ENCODE assay signal across 11 mouse cellular contexts in genomic region chr12:77025431-77025879, GRCm38 (mm10).
DNase-seq lines count a peak whose midpoint lies in the region; ATAC-seq and TF ChIP-seq lines count a peak whose summit lies in the region.
"Had no signal": no experiment of that assay in that cellular context is flagged by ENCODE, and none has a peak within 500 bp of the region (broad histone marks: within the 10 kb centered on the region; RNA-seq: fewer than 3 reads in every experiment).

No protein-coding gene starts in this region.

- H3K27ac ChIP-seq in heart, adult 2 months: no peak overlapping the region
- no peak overlapping the region for H3K27ac ChIP-seq in stomach, postnatal 0 days (replicated peaks)
- no peak overlapping the region for H3K27ac ChIP-seq in intestine, postnatal 0 days (ENCODE audit: low read depth, low read length)
- H3K27ac ChIP-seq: embryonic facial prominence, embryonic 15.5 days; heart, embryonic 13.5 days had no signal

- no peaks in the 10 kb centered on the region for H3K4me1 ChIP-seq in heart, adult 2 months (ENCODE audit: control insufficient read depth, insufficient read depth, low read length)
- H3K4me1 ChIP-seq in stomach, postnatal 0 days (replicated peaks; ENCODE audit: control insufficient read depth, insufficient read depth): no peaks in the 10 kb centered on the region
- H3K4me1 ChIP-seq in intestine, postnatal 0 days (replicated peaks; ENCODE audit: control insufficient read depth, insufficient read depth, low read length): no peaks in the 10 kb centered on the region
- H3K4me1 ChIP-seq: embryonic facial prominence, embryonic 15.5 days had no signal

- no peaks in the 10 kb centered on the region for H3K36me3 ChIP-seq in heart, adult 2 months (ENCODE audit: control insufficient read depth, insufficient read depth, low read length)
- H3K36me3 ChIP-seq in stomach, postnatal 0 days (ENCODE audit: control insufficient read depth, insufficient read depth, low read length): no peaks in the 10 kb centered on the region
- no peaks in the 10 kb centered on the region for H3K36me3 ChIP-seq in intestine, postnatal 0 days (ENCODE audit: control insufficient read depth, insufficient read depth)
- H3K36me3 ChIP-seq: embryonic facial prominence, embryonic 15.5 days; heart, embryonic 13.5 days had no signal

- no peak overlapping the region for H3K9ac ChIP-seq in heart, adult 2 months (ENCODE audit: low read depth, low read length)
- no peak overlapping the region for H3K9ac ChIP-seq in stomach, postnatal 0 days (ENCODE audit: low read length)
- H3K9ac ChIP-seq in intestine, postnatal 0 days (ENCODE audit: low read depth, low read length): no peak overlapping the region
- H3K9ac ChIP-seq: embryonic facial prominence, embryonic 15.5 days; heart, embryonic 13.5 days had no signal

- no peaks in the 10 kb centered on the region; the same call in 1 of the 2 replicates for H3K27me3 ChIP-seq in heart, adult 2 months (ENCODE audit: control insufficient read depth, insufficient read depth, low read length)
- H3K27me3 ChIP-seq in stomach, postnatal 0 days (ENCODE audit: control insufficient read depth, insufficient read depth, low read length): no peaks in the 10 kb centered on the region
- H3K27me3 ChIP-seq in intestine, postnatal 0 days (replicated peaks; ENCODE audit: control insufficient read depth, insufficient read depth, low read length): no peaks in the 10 kb centered on the region; the same call in 1 of the 2 replicates
- H3K27me3 ChIP-seq: embryonic facial prominence, embryonic 15.5 days had no signal

- TF ChIP-seq EP300 in heart, adult 2 months (IDR thresholded peaks at IDR 0.05; ENCODE audit: insufficient read depth, low read depth, low read length): no peak
- no peak for TF ChIP-seq EP300 in stomach, postnatal 0 days (optimal IDR thresholded peaks at IDR 0.05)

- no peak for DNase-seq in heart, adult 2 months
- DNase-seq in heart, postnatal 14 days: no peak
- DNase-seq in ovary, postnatal 36 days (ENCODE audit: low spot score): peak; percentile 19
- DNase-seq in ovary, postnatal 14 days (ENCODE audit: low spot score): no peak
- peak; percentile 36 to 45 for DNase-seq in left cerebral cortex, postnatal 36 days (ENCODE audit: low spot score in 2 of 2)
- DNase-seq in stomach, postnatal 0 days (ENCODE audit: low spot score): no peak

- no peak overlapping the region for H3K4me3 ChIP-seq in heart, adult 2 months
- H3K4me3 ChIP-seq in stomach, postnatal 0 days (ENCODE audit: low read depth, low read length): no peak overlapping the region
- no peak overlapping the region for H3K4me3 ChIP-seq in intestine, postnatal 0 days (ENCODE audit: low read depth, low read length)
- H3K4me3 ChIP-seq: embryonic facial prominence, embryonic 15.5 days; heart, embryonic 13.5 days had no signal

- no peak for ATAC-seq in stomach, postnatal 0 days (ENCODE audit: low FRiP score, low TSS enrichment)
- no peak for ATAC-seq in intestine, postnatal 0 days
- ATAC-seq: CD4-positive, CD25-positive, alpha-beta regulatory T cell, adult 4 months; intestine, embryonic 16.5 days had no signal

- H3K9me3 ChIP-seq in stomach, postnatal 0 days (ENCODE audit: control insufficient read depth, low read length): no peaks in the 10 kb centered on the region
- H3K9me3 ChIP-seq in intestine, postnatal 0 days (ENCODE audit: control insufficient read depth): no peaks in the 10 kb centered on the region
- H3K9me3 ChIP-seq: embryonic facial prominence, embryonic 15.5 days; heart, embryonic 13.5 days had no signal

- 42% methylated on average over 7 of the region's 7 CpGs for WGBS in heart, adult 2 months
- WGBS in stomach, postnatal 0 days: 56% methylated on average over 7 of the region's 7 CpGs
- 69% methylated on average over 7 of the region's 7 CpGs for WGBS in intestine, postnatal 0 days

- no peaks in the 10 kb centered on the region for H3K79me2 ChIP-seq in heart, adult 2 months (replicated peaks; ENCODE audit: control insufficient read depth, insufficient read depth, low read length)

- no peak for TF ChIP-seq POLR2A in heart, adult 2 months (IDR thresholded peaks at IDR 0.05; ENCODE audit: insufficient read depth, low read depth, low read length)

- intact Hi-C loops in heart, adult 2 months (cut with DNase I): no loop called here
- intact Hi-C loops in heart, postnatal 14 days (cut with DNase I): no loop called here
- intact Hi-C loops in left cerebral cortex, postnatal 36 days (cut with DNase I): no loop called here

- H3K4me2 ChIP-seq in stomach, postnatal 0 days (replicated peaks; ENCODE audit: low read depth): no peak overlapping the region
- H3K4me2 ChIP-seq in intestine, postnatal 0 days (replicated peaks; ENCODE audit: low read depth): no peak overlapping the region
- H3K4me2 ChIP-seq: embryonic facial prominence, embryonic 15.5 days; heart, embryonic 13.5 days had no signal

- TF ChIP-seq CTCF in heart, adult 2 months (IDR thresholded peaks at IDR 0.05): 0 out of 2 replicates have a peak, but pooled peaks have one; percentile 3
- TF ChIP-seq CTCF in stomach, postnatal 0 days (IDR thresholded peaks at IDR 0.05; ENCODE audit: low read depth): peak; percentile 10; the same call in 1 of the 2 replicates
- no peak for TF ChIP-seq CTCF in intestine, postnatal 0 days (IDR thresholded peaks at IDR 0.05; ENCODE audit: low read depth)

Comparison
In these comparisons a context has a peak if more than half of its experiments do, and no peak if none do; other contexts are left out.
1. DNase-seq: peak in ovary, postnatal 36 days (single experiment) and left cerebral cortex, postnatal 36 days (2 of 2); none in heart, adult 2 months (0 of 2), heart, postnatal 14 days (0 of 2), ovary, postnatal 14 days (single experiment) and stomach, postnatal 0 days (single experiment).